Mouse (Mus musculus): ENCODE measurements at regions not wholly inside any gene's neighbourhood (a gene's known extent, or its start where the extent isn't known, plus 50 kb on each side); places are given as distances from the start of the nearest gene placed in this dataset.

DNA sequence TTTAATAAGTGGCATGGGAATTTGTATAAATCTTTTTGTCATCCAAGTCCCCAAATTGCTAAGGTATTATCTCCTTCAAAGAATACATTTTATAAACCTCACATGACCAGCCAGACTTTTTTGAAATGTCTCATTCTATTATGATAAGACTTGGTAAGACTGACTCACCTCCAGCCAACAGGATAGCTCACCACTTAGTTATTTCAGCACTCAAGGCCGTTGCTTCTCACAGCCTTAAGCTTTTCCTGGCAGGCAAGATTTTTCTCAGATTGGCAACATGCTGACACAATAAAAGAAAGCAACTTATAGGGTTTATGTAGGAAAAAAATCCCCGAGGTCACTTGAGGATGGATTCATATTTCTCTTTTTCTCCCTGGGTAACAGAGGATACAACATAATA, 935.9 kb upstream of the Acvr2a start:
- no peak for TF ChIP-seq CTCF (IDR thresholded peaks at IDR 0.05; ENCODE audit: borderline replicate concordance, extremely low read depth, insufficient read depth, insufficient read length)
- TF ChIP-seq POLR2A (IDR thresholded peaks at IDR 0.05; ENCODE audit: borderline replicate concordance, extremely low read depth, insufficient read depth, insufficient read length, poor library complexity, severe bottlenecking), result no peak
